Mouse (Mus musculus) ovary, postnatal 36 days (tissue): ENCODE results near the gene Gm49450.

Experiments
- DNase-seq: peaks from one replicate; pipeline ENCODE4 v3.0.0; 2022; ENCODE audit warnings: low spot score, mixed read lengths

Gm49450 gene

DNA sequence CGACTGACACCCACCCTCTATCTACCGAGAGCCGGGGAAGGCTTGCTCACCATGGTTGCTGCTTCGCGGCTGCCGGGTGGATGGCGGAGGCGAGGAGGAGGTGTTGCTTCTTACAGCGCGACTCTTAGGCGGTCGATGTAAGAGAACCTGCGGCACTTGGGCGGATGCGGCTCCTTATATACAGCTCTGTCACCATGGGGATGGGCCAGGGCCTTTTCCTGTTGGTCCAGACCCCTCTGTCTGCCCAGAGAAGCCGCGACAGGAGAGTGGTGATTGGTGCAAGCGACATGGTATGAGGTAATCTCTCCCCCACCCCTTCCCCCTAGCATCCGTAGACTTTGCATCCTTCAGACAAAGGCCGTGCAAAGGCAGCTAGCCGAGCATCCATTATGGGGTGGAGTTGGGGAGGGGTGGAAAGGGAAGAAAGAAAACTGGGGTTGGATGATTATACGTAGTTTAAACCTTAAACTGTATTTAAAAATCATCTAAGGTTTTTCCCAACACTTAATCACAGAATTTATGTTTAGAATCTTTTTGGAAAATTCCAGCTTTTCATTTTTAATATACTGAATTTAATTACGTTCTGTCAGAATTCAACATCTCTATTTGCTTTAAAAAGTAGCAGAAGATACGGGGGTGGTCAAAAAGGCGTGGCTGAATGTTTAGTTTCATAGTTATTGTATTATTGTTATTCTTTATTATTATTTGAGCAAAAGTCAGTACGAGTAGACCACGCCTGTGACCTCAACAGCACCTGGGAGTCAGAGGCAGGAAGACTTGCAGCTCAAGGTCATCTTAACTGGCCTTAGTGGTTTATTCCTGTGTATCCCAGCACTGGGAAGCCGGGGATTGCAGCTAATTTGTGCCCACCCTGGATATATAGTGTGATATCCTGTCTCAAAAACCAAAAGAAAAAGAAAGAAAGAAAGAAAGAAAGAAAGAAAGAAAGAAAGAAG is at the start of gene Gm49450, which contains the start of gene Tuba1a:
TSS of gene Gm49450 (minus strand) at position 151 of the 956 bp plus-strand sequence.
TSS of gene Tuba1a (minus strand) at position 303 of the 956 bp plus-strand sequence.
- DNase-seq, result peak; percentile 84

DNA sequence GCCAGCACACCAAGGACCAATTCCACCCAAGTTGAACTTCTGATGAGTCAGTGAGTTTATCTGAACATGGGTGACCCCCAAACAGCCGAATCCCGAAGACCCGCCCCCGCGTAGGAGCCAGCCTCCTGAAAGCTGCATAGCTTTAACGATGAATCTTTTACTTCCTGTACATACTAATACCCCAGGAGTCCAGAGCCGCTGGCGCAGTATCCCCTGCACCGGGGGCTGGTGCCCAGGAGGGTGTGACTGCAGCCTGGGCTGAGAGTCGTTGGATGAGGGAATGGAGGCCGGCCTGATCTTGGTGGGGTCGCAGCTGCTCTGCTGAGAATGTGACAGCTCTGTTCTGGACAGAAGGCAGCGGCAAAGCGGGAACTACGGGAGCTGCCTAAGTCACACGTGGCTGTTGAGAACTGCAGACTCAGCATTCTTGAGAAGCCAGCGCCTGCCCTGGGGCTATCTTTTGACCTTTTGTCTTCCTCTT is 48.1 kb upstream of the Gm49450 start:
- DNase-seq, result no peak

DNA sequence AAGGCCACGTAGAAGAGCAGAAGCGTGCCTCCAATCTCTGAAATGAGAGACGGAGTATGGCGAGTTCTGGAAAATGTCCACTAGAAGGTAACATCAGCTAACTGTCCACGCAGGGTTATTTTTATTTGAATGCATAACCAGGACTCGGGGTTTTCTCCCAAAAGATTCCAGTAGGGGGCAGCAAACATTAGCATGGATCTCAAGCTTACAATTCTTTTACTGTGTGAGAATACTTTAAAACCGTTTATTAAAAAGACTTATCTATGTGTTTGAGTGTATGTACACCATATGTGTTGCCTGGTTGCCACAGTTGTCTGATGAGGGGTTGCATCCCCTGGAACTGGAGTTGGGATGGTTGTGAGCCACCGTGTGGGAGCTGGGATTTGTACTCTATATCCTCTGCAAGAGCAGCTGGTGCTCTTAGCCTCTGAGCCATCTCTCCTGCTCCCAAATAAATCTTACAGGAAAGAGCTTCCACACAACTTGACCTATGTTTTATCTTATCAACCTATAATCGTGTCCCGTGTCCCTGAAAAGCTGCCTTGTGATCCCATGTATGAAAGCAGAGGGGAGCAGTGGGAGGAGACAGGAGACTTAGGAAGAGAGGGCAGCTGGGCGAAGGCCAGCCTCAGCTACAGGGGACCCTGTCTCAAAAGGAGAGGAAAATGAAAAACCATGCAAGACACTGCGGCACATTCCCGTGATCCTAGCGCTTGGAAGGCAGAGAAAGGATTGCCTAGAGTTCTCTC is 47.4 kb upstream of the Gm49450 start:
- DNase-seq, result no peak

DNA sequence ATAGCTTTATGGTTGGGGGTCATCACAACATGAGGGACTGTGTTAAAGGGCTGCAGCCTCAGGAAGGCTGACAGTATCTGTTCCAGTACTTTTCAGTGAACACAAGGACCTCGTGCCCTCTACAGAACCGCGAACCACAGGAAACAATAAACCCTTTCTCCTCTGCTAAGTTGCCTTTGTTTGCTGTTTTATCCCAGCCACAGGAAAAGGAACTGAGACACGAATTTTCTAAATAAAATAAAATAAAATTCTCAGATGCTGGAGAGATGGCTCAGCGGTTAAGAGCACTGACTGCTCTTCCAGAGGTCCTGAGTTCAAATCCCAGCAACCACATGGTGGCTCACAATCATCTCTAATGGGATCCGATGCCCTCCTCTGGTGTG is 45.4 kb upstream of the Gm49450 start:
- DNase-seq, result no peak

DNA sequence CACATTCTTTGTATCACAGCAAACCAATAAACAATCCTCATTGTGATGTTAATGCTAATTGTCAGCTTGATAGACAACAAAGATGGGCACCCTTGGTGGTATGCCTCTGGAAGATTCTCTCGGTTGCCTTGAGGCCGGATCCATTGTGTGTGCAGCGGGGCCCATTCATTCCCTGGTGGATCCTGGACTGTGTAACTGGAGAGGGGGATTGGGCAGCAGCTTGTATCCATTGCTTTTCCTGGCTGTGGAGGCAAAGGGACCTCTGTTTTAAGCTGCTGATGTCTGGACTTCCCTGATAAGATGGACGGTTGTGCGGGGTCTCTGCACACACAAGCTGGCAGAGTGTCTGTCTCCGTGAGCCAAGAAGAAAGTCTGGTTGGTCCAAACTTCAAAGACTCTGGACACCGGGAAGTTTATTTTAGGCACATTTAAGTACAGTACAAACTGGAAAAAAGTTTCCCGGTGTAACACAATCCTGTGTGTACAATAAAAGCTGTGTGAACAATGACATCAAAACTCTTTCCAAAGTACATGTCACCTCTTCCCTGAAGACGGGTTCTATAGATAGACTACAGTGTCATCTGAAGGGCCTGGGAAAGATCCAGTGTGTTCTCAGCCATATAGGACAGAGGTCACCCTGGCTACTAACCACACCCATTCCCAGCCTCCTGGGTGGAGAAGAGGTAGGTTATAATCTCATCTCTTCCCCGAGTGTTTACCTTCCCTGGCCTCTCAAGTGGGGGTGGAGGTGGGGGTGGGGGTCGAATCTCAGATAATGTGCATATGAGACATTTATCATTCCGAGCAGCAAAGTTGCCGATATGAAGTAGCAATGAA is 44.8 kb upstream of the Gm49450 start:
- DNase-seq, result no peak

DNA sequence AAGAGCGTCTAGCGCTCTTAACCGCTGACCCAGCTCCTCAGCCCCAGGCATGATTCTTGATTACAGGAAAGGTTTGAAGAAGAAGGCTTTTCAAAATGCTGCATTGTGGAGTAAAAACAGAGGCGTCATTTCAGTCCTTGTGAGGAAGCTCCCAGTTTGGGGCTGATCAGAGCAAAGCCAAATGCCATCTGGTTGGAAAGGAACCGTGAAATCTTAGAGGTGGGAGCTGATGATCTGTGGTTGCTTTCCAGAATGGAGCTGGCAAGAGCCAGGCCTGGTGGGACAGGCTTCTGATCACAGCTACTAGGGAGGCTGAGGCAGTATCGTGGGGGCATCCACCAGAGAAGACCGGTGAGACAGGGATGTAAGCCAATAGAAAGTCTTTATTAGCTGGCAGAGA is 43.5 kb upstream of the Gm49450 start:
- no peak for DNase-seq

DNA sequence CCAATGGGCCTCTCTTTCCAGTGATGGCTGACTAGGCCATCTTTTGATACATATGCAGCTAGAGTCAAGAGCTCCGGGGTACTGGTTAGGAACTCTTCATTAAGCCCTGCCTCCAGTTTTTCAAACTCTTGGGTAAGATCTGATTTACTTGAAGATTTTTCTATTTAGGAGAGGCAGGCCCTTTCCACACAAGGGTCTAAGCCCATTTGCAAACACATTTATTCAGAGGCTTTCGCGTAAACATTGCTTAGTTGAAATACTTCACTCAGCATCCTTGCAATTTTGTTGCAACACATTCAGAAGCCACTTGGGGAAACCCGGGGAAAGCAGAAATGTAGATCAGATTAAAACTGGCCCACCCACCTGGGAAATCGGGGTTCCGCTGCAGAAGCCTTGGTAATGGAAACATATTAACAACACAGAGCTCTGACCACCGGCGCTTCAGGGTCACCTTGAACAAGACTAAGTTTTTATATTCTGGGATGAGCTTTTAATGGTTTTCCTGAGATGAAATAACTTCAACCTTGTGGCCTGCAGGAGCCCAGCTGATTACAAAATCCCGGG is 41.7 kb upstream of the Gm49450 start:
- DNase-seq, result no peak

DNA sequence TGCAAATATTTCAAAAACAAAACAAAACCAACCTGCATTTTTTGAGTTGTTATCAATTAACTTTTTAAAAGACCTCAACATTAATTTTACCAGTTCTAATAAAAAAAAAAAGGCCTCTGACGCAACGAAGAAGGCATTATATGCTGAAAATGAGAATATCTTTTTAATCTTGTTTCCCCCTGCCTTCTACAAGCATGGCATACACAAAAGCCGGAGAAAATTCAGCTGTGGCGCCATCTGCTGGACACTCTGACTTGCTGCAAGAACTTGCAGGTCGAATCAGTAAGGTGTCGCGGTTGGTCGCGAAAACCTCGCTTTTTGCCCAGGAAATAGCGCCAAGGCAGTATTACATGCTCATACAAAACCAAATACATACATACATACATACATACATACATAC is 40.5 kb upstream of the Gm49450 start:
- DNase-seq, result peak; percentile 82

DNA sequence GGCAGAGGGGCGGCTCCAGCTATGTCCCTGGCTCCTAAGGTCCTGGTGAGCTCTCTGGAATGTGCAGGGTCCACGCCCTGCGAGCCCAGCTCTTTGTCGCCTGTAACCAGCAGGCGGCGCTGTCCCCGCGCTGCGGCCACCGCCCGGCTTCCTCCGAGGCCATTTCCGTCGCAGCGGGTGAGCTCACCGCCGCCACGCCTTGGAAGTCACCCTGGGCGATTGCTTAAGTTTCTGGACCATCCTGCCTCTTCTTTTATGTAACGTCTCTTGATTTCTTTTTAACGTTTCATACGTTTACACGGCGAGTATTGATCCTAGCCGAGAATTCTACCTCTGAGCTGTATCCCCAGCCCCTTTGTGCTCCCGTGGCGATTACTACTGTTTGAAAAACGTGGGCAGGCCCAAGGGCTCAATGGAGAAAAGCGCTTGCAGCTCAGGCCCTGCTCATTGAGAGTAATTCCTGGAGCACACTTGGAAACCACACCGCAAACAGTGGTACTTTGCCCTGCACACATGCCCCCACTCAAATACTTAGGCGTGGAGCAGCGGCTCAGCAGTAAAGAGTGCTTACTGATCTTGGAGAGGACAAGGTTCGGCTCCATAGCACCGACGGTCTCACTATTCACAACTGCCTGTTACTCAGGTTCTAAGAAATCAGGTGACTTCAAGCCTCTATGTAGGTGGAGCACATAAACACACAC is 39.9 kb upstream of the Gm49450 start:
- DNase-seq, result peak; percentile 96

DNA sequence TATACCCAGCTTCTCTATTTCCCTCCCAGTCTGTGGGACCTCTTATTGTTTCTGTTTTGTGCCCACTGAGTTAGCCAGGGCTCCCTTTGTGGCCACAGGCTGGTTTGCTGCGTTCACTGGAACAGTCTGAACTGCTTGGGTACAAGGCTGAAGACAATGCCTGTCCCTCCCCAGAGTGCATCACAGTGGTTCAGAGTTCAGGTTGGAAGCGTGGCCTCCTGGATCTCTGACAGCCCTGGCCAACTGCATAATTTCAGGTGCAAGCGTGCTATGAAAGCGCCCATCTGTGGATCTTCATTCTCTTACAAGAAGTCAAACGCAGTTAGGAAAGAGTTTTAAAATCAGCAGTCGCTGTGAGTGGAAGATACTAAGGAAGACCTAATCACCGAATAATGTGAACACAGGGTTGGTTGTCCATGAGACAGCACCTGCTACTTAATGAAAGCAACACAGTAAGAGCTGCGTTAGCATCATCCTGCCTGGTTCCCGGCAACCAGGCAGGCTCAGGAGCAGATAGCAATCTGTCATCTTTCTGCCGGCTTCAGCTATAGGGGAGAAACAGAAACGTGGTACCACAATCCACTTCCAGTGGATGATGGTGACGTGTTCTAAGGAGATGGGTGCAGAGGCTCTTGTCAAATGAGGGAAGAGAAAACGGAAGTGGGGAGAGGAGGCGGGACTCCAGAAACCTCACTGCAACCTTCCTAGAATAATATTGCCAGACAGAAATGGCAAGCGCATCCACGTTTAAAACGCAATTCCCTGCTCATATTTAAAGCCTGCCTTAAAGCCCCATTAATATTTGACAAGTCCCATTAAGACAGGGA is 38.9 kb upstream of the Gm49450 start:
- no peak for DNase-seq

DNA sequence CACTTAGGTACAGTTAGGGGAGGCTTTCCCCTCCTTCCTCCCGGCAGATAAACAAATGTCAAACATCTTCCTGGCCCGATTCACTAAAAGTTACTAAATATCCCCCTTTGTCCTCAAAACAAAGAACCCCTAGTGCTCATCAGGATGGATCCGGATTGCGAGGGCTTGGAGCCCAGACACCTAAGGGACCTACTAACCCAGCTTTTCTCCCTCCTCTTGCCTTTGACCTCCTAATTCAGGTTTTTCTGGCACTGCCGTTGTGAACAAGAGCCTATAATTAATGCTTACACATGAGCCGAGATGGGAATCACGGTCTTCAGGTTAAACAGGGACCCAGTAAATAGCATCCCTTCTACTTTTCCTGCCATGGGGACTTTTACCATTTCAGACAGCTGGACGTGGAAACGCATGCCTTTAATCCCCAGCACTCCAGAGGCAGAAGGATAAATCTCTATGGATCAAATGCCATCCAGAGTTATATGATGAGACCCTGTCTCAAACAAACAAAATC is 38.2 kb upstream of the Gm49450 start:
- no peak for DNase-seq

DNA sequence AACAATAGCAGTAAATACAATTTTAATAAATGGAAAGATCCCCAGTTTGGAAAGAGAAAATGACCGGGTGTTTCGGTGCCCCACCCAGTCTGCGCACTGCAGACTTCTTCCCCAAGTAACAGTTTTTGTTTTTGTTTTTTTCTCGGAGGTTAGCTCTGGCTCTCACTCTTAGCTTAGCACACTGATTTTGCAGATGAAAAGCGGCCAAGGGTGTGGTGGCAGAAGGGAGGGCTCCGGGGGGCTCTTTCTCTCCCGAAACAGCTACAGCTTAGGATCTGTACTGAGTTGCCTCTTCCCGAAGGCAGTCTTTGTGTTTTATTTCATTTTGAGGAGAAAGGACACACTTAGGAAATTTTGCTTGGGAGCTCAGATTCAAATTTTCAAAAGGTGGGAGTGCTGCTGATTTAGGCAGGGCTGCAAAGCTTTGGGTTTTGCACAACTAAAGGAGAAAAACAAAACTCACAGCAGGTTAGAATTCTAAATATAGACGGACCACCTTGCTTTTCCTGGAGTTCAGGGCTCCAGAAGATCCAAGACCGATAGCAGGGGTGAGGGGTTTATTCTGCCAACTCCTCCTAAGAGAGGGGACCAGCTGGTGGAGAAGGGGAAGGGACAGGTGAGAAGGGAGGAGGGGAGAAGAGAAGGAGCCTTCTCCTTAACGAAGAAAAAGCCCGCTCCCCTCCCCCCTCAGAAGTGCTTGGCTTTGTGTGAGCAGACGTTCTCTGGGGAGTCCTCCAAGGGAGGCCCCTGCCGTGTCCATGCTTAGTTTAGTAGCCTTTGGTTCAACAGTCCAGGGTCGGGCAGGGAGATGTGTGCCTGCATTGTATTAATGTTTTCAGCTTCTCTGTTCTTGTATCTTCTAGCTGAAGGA is 37.6 kb upstream of the Gm49450 start:
- no peak for DNase-seq

DNA sequence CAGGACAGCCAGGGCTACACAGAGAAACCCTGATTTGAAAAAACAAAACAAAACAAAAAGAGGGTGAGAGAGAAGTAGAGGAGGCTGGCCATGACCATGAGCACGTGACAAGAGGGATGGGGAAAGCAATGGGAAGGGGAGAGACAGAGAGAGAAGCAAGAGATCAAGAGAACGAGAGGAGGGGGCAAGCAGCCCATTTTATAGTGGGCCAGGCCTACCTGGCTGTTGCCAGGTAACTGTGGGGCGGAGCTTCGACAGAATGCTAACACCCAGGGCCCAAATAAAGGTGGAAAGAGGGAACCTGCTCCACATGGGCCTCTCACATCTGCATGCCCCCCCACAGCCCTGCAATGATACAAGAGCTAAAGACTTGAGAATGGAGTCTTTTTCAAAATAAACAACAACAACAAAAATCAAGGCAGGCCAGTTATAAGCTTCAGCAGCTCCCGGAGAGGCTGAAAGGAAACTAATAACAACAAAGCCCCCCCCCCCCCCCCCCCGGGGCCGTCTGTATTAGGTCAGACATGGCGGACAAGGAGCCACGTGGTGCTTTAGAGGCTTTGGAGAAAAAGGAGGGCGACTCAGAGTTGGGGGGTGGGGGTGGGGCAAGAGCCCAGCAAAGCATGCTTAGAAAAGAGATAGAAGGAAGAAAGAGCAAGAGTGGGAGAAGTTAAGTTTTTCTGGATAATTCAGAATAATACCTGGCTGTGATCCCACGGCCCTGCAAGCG is 36.5 kb upstream of the Gm49450 start:
- DNase-seq, result no peak

DNA sequence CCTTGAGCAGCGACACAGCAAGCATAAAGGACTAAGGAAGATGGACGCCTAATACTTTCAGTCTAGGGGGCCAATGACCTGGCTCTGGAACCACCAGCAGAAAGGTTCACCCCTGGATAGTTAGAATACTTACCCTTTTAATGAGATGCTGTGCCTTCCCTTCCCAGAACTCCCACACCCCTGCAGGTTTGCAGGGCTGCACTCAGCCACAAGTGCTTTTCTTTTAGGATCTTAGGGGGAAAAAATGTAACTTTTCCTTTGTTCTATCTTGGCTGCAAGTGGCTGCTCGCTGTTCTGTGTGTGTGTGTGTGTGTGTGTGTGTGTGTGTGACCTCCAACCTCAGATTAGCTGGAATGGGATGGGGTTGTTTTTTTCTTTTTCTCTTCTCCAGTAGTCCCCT is 35.4 kb upstream of the Gm49450 start:
- DNase-seq, result no peak

DNA sequence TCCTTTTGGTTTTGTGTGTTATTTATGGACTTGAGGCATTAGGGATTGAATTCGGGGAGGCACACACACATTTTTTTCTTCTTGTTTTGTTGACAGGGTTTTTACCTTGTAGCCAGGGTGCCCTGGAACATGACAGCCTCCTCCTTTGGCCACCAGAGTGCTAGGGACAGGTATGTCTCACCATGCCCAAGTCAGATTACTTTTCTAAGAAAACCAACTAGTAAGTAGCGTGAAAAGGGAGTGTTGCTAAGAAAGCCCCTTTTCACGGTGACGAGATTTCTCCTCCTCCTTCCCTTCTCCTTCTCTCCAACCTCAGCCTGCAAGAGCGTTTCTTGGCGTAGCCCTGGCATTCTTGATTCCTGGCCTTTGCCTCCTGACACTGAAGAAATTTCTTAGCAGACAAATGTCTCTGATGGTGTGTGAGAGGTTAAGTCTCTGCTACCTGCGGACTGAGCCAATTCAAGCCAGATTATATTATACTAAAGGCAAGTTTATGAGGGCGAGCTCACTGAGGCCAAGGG is 34.4 kb upstream of the Gm49450 start:
- no peak for DNase-seq

DNA sequence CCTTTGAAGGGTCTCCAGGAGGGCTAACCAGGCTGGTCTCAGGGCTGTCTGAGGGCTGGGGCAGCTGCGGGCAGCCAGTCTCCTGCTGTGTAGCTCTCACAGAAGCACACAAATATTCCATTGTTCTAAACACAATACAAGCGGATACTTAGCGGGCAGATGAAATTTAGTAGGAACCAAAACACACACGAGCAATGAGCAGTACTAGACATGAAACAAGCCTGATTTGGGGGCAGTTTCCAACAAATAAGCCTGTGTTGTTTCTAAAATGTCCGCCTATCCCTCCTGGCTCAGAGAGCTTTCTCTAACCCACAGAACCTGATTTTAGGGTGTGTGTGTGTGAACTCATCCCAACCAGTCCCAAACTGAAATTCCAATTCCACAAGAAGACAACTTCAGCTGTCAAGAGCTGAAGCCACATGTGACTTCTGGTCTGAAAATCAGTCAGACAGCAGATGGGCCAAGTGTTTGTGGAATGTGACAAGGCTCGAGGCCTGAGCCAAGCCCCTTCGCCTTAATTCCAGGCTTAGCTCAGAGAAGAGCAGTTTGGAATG is 33.8 kb upstream of the Gm49450 start:
- DNase-seq, result no peak

DNA sequence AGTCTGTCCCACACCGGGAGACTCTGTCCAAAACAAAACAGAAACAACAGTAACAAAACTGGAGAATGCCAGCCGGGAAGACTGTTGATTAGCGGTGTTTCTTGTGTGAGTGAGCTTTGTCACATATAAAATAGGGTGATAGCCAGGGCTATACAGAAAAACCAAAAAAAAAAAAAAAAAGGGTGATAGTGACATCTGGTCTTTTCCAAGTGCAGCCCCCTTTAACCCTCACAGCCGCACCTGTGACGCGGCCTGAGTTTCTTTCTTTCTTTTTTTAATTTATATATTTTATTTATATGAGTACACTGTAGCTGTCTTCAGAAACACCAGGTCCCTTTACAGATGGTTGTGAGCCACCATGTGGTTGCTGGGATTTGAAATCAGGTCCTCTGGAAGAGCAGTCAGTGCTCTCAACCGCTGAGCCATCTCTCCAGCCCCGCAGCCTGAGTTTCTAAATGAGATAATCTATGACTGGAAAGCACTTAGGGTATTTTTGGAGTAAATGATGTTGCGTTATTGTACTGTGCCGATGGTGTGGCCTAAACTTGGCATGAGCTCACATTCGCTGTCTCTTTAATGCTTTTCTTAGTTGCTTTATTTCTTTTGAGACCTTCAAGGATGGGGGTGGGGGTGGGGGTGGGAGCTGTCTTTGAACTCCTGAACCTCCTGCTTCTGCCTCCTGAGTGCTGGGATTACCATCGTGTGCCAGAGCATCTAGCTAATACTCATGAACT is 32.8 kb upstream of the Gm49450 start:
- DNase-seq, result no peak
